Mouse (Mus musculus) MEL (cell line): Measurements from ENCODE around the gene Dnal4.

Source experiments
- CTCF ChIP-seq, 3 experiments: IDR thresholded peaks in 2 of 3; conservative IDR thresholded peaks in 1 of 3; 2 replicates each; pipeline ENCODE4 v1.5.1; 2011 to 2012; ENCODE audit warnings: low read length in 3 of 3, low read depth in 2 of 3, mild to moderate bottlenecking in 2 of 3, improper control_type of control experiment in 1 of 3, inconsistent platforms in 1 of 3, mixed read lengths in 1 of 3, moderate library complexity in 1 of 3; ENCODE audit not compliant: control insufficient read depth in 1 of 3, insufficient read depth in 1 of 3, poor library complexity in 1 of 3, severe bottlenecking in 1 of 3
- EP300 ChIP-seq, 2 experiments: IDR thresholded peaks; 2 replicates each; pipeline ENCODE4 v1.6.1; 2011; ENCODE audit warnings: improper control_type of control experiment in 2 of 2, low read length in 2 of 2, low read depth in 1 of 2, mild to moderate bottlenecking in 1 of 2
- GATA1 ChIP-seq: IDR thresholded peaks from 2 replicates; pipeline ENCODE4 v1.6.1; 2011; ENCODE audit warnings: low read depth, low read length, improper control_type of control experiment
- MXI1 ChIP-seq: IDR thresholded peaks from 2 replicates; pipeline ENCODE4 v1.6.1; 2011; ENCODE audit warnings: mild to moderate bottlenecking, low read depth, low read length, improper control_type of control experiment
- NRF1 ChIP-seq: IDR thresholded peaks from 2 replicates; pipeline ENCODE4 v1.6.1; 2014; ENCODE audit warnings: low read depth, mild to moderate bottlenecking, inconsistent platforms, low read length, improper control_type of control experiment, moderate library complexity; ENCODE audit not compliant: poor library complexity, insufficient read depth, severe bottlenecking
- TAL1 ChIP-seq: IDR thresholded peaks from 2 replicates; pipeline ENCODE4 v1.6.1; 2012; ENCODE audit warnings: mild to moderate bottlenecking, inconsistent platforms, low read length, moderate library complexity, mixed read lengths
- TBP ChIP-seq: IDR thresholded peaks from 2 replicates; pipeline ENCODE4 v1.8.0; 2011; ENCODE audit warnings: low read depth, low read length, improper control_type of control experiment
- ZKSCAN1 ChIP-seq: IDR thresholded peaks from 2 replicates; pipeline ENCODE4 v1.6.1; 2012; ENCODE audit warnings: low read depth, mild to moderate bottlenecking, inconsistent platforms, low read length, improper control_type of control experiment, moderate library complexity
- ZMIZ1 ChIP-seq: IDR thresholded peaks from 2 replicates; pipeline ENCODE4 v1.6.1; 2012; ENCODE audit warnings: low read depth, mild to moderate bottlenecking, inconsistent platforms, low read length, improper control_type of control experiment, moderate library complexity
- ZNF384 ChIP-seq: IDR thresholded peaks from 2 replicates; pipeline ENCODE4 v1.6.1; 2012; ENCODE audit warnings: low read depth, mild to moderate bottlenecking, inconsistent platforms, low read length, improper control_type of control experiment

- TF ChIP-seq MXI1 (no peak), CTCF (IDR thresholded peaks at IDR 0.05 in 2 of 3, conservative IDR thresholded peaks at IDR 0.05 in 1 of 3; ENCODE audit: control insufficient read depth in 1 of 3, insufficient read depth in 1 of 3, low read depth in 2 of 3, low read length in 3 of 3, poor library complexity in 1 of 3, severe bottlenecking in 1 of 3) (no peak), ZMIZ1 (no peak), ZKSCAN1 (no peak), NRF1 (no peak), ZNF384 (no peak), EP300 (IDR thresholded peaks at IDR 0.05; ENCODE audit: low read depth in 1 of 2, low read length in 2 of 2) (no peak), TBP (no peak), GATA1 (no peak), TAL1 (no peak)
These were observed 12.3 kb downstream of the Dnal4 start for GRCm38 (mm10) chr15:79765361-79765760.
